Mouse (Mus musculus): Measurements from ENCODE around the gene Yipf7.

GRCm38 (mm10) chr5:69541680-69542079 is 768 bp downstream of the Yipf7 start:
- TF ChIP-seq POLR2A (IDR thresholded peaks at IDR 0.05; ENCODE audit: borderline replicate concordance, low read depth, low read length) (no peak), CTCF (IDR thresholded peaks at IDR 0.05; ENCODE audit: low read depth, low read length) (no peak)
